Mouse (Mus musculus) MEL (cell line): ENCODE results near the gene Gpc5.

Source experiments
- CTCF ChIP-seq, 3 experiments: IDR thresholded peaks in 2 of 3; conservative IDR thresholded peaks in 1 of 3; 2 replicates each; pipeline ENCODE4 v1.5.1; 2011 to 2012; ENCODE audit warnings: low read length in 3 of 3, low read depth in 2 of 3, mild to moderate bottlenecking in 2 of 3, improper control_type of control experiment in 1 of 3, inconsistent platforms in 1 of 3, mixed read lengths in 1 of 3, moderate library complexity in 1 of 3; ENCODE audit not compliant: control insufficient read depth in 1 of 3, insufficient read depth in 1 of 3, poor library complexity in 1 of 3, severe bottlenecking in 1 of 3
- MAZ ChIP-seq: IDR thresholded peaks from 2 replicates; pipeline ENCODE4 v1.6.1; 2012; ENCODE audit warnings: low read depth, mild to moderate bottlenecking, inconsistent platforms, low read length, improper control_type of control experiment
- POLR2A ChIP-seq, 2 experiments: IDR thresholded peaks; 2 replicates each; pipeline ENCODE4 v1.6.1; 2011 to 2012; ENCODE audit warnings: low read length in 2 of 2, mild to moderate bottlenecking in 2 of 2, control low read depth in 1 of 2, improper control_type of control experiment in 1 of 2, low read depth in 1 of 2, moderate library complexity in 1 of 2; ENCODE audit not compliant: control insufficient read depth in 1 of 2, insufficient read depth in 1 of 2, poor library complexity in 1 of 2

DNA sequence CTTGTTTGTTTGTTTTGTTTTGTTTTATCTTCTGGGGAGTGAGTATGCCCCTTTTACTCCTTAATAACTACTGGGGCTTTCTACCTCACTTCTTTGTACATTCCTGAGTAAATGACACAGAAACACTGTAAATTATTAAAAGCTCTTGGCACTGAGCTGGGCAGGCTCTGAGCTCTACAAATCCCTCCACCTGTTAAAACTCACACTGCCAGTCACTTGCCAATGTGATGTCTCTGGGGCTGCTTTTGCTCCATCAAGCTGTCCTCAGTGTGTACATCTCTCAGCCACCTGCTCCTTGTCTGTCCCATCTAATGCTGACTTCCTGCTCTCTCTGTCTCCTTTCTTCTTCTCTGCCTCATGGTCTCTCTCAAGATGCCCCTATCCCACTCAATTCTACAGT is 528.5 kb downstream of the Gpc5 start:
- no peak for TF ChIP-seq CTCF (IDR thresholded peaks at IDR 0.05 in 2 of 3, conservative IDR thresholded peaks at IDR 0.05 in 1 of 3; ENCODE audit: control insufficient read depth in 1 of 3, insufficient read depth in 1 of 3, low read depth in 2 of 3, low read length in 3 of 3, poor library complexity in 1 of 3, severe bottlenecking in 1 of 3)
- no peak for TF ChIP-seq MAZ
- no peak for TF ChIP-seq POLR2A (IDR thresholded peaks at IDR 0.05; ENCODE audit: control insufficient read depth in 1 of 2, insufficient read depth in 1 of 2, low read depth in 1 of 2, low read length in 2 of 2, poor library complexity in 1 of 2)
